Mouse (Mus musculus) brain, embryonic 14.5 days (tissue): ENCODE measurements around the gene Wdr18.

Experiments
- CTCF ChIP-seq: fragments of 200-500 bp; IDR thresholded peaks from 2 replicates; pipeline ENCODE4 v1.5.1; 2012; ENCODE audit warnings: inconsistent platforms, mild to moderate bottlenecking, moderate library complexity, borderline replicate concordance; ENCODE audit not compliant: insufficient read depth, insufficient read length; ENCODE audit errors: extremely low read depth
- POLR2A ChIP-seq: fragments of 200-500 bp; IDR thresholded peaks from 2 replicates; pipeline ENCODE4 v1.6.1; 2012; ENCODE audit warnings: mild to moderate bottlenecking, inconsistent platforms, borderline replicate concordance; ENCODE audit not compliant: poor library complexity, insufficient read depth, insufficient read length, severe bottlenecking; ENCODE audit errors: extremely low read depth

DNA sequence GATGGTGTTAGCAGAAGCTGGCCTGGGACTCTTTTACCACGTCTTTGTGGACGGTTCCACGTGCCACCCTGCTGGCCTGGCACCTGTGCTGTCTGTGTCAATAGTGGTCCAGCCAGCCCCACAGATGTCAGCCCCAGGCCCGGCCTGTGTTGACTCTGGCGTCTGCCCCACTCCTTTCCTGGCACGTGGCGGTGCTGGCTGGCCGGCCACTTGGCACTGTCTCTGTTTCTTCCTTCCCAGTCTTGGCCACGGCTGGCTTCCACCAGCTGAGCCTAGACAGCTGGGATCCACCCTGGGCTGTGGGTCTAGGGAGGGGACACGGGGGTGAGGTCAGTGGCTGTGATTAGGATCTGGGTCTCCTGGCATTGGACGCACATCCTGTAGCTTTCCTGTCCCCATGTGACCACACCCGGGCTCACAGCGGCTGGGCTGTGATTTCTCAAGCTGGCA, 25.7 kb upstream of the Wdr18 start:
- TF ChIP-seq POLR2A (no peak), CTCF (no peak)
